Mouse (Mus musculus): Measurements from ENCODE around the gene Cd40lg.

The Cd40lg gene

DNA sequence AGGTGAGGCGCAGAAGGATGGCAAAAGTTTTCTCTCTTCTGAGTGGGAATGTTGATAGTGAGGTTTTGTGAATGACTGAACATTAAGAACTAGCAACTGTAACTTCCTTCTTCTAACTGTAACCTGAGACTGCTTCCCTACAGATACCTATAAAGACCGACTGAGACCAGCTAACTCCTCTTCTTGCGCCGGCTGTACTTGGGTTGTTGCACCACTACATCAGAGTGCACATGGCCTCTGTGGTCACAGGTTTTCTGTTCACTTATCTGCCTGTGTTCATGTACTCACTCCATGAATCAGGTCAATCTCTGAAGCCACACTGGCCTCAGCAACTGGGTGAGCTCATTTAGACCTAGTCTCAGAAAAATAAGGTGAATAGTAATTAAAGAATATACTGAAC, 51.6 kb downstream of the Cd40lg start:
- DNase-seq (ENCODE audit: inconsistent ontology term): no peak
